Mouse (Mus musculus) G1E (cell line): Measurements from ENCODE around the gene March4.

ENCODE experiments used
- CTCF ChIP-seq: IDR thresholded peaks from 2 replicates; pipeline ENCODE4 v1.5.1; 2012; ENCODE audit warnings: low read depth, low read length, inconsistent platforms, mixed read lengths
- GATA1 ChIP-seq: IDR thresholded peaks from 2 replicates; pipeline ENCODE4 v1.6.1; 2012; ENCODE audit warnings: borderline replicate concordance, low read length, inconsistent platforms, mixed read lengths
- POLR2AphosphoS5 ChIP-seq: IDR thresholded peaks from 2 replicates; pipeline ENCODE4 v1.6.1; 2012; ENCODE audit warnings: low read depth, low read length, inconsistent platforms; ENCODE audit not compliant: insufficient replicate concordance
- TAL1 ChIP-seq: conservative IDR thresholded peaks from 2 replicates; pipeline ENCODE4 v1.6.1; 2012; ENCODE audit warnings: low read depth, low read length, inconsistent platforms, mixed read lengths

GRCm38 (mm10) chr1:72490801-72491200 lies 45.9 kb downstream of the March4 start:
- no peak for TF ChIP-seq CTCF
- no peak for TF ChIP-seq GATA1
- TF ChIP-seq POLR2AphosphoS5: no peak
- TF ChIP-seq TAL1: no peak
